Mouse (Mus musculus): ENCODE data around the gene Nckipsd. TPM values are rescaled to one million over a fixed set of nuclear protein-coding genes. Genes with fewer than 3 reads are reported as not detected.

Nckipsd gene
- polyA plus RNA-seq, 1 experiment from 2014 or later = 12.2 TPM

- DNase-seq (ENCODE audit: low spot score) = no peak
- Histone ChIP-seq H3K9me3 (ENCODE audit: control insufficient read depth, low read length) (no peaks in the 10 kb centered on the region), H3K4me1 (ENCODE audit: control insufficient read depth, insufficient read depth, low read length) (peaks cover 28% of the 10 kb centered on the region), H3K36me3 (ENCODE audit: control insufficient read depth, insufficient read depth, low read length) (peaks cover 46% of the 10 kb centered on the region), H3K4me3 (ENCODE audit: low read depth, low read length) (no peak overlapping the region), H3K27ac (replicated peaks; ENCODE audit: low read depth, low read length) (no peak overlapping the region), H3K27me3 (replicated peaks; ENCODE audit: control insufficient read depth, insufficient read depth, low read length) (no peaks in the 10 kb centered on the region), H3K9ac (ENCODE audit: low read depth, low read length) (no peak overlapping the region), H3K4me2 (ENCODE audit: low read depth, low read length) (no peak overlapping the region)
- WGBS = 66% methylated on average over 2 of the region's 2 CpGs
- ATAC-seq (ENCODE audit: low read depth) = no peak
Measured at GRCm38 (mm10) chr9:108795281-108795680, 12.9 kb upstream of the Nckipsd start.

GRCm38 (mm10) chr9:108795762-108796161, 12.4 kb upstream of the Nckipsd start:
- Histone ChIP-seq H3K36me3 (ENCODE audit: control insufficient read depth, insufficient read depth, low read length) (peaks cover 49% of the 10 kb centered on the region), H3K4me2 (ENCODE audit: low read depth, low read length) (no peak overlapping the region), H3K4me1 (ENCODE audit: control insufficient read depth, insufficient read depth, low read length) (peaks cover 28% of the 10 kb centered on the region), H3K4me3 (ENCODE audit: low read depth, low read length) (no peak overlapping the region), H3K27me3 (replicated peaks; ENCODE audit: control insufficient read depth, insufficient read depth, low read length) (no peaks in the 10 kb centered on the region), H3K9me3 (ENCODE audit: control insufficient read depth, low read length) (no peaks in the 10 kb centered on the region), H3K27ac (replicated peaks; ENCODE audit: low read depth, low read length) (peak overlapping the region; percentile 5; the same call in 1 of the 2 replicates), H3K9ac (ENCODE audit: low read depth, low read length) (no peak overlapping the region)
- DNase-seq (ENCODE audit: low spot score) = peak; percentile 54
- WGBS = 46% methylated on average over 11 of the region's 11 CpGs
- peak; percentile 38; the same call in 1 of the 2 replicates for ATAC-seq (ENCODE audit: low read depth)

GRCm38 (mm10) chr9:108796351-108796981, 11.7 kb upstream of the Nckipsd start:
- H3K27ac ChIP-seq (replicated peaks; ENCODE audit: low read depth, low read length) = peak overlapping the region; percentile 5; the same call in 1 of the 2 replicates
- no peak overlapping the region for H3K9ac ChIP-seq (ENCODE audit: low read depth, low read length)
- 71% methylated on average over 4 of the region's 4 CpGs for WGBS
- H3K4me1 ChIP-seq (ENCODE audit: control insufficient read depth, insufficient read depth, low read length) = peaks cover 28% of the 10 kb centered on the region
- no peaks in the 10 kb centered on the region for H3K27me3 ChIP-seq (replicated peaks; ENCODE audit: control insufficient read depth, insufficient read depth, low read length)
- H3K36me3 ChIP-seq (ENCODE audit: control insufficient read depth, insufficient read depth, low read length) = peaks cover 56% of the 10 kb centered on the region
- no peak for ATAC-seq (ENCODE audit: low read depth)
- no peak overlapping the region for H3K4me3 ChIP-seq (ENCODE audit: low read depth, low read length)
- no peaks in the 10 kb centered on the region for H3K9me3 ChIP-seq (ENCODE audit: control insufficient read depth, low read length)
- H3K4me2 ChIP-seq (ENCODE audit: low read depth, low read length) = no peak overlapping the region
- no peak for DNase-seq (ENCODE audit: low spot score)

- WGBS = 89% methylated on average over 7 of the region's 7 CpGs
- peaks cover 28% of the 10 kb centered on the region for H3K4me1 ChIP-seq (ENCODE audit: control insufficient read depth, insufficient read depth, low read length)
- no peaks in the 10 kb centered on the region for H3K9me3 ChIP-seq (ENCODE audit: control insufficient read depth, low read length)
- no peak for ATAC-seq (ENCODE audit: low read depth)
- H3K27me3 ChIP-seq (replicated peaks; ENCODE audit: control insufficient read depth, insufficient read depth, low read length) = no peaks in the 10 kb centered on the region
- no peak for DNase-seq (ENCODE audit: low spot score)
- H3K36me3 ChIP-seq (ENCODE audit: control insufficient read depth, insufficient read depth, low read length) = peaks cover 66% of the 10 kb centered on the region
- H3K4me2 ChIP-seq (ENCODE audit: low read depth, low read length) = no peak overlapping the region
- H3K9ac ChIP-seq (ENCODE audit: low read depth, low read length) = 0 out of 2 replicates have a peak overlapping the region, but pooled peaks have one; percentile 19
- no peak overlapping the region for H3K4me3 ChIP-seq (ENCODE audit: low read depth, low read length)
- no peak overlapping the region for H3K27ac ChIP-seq (replicated peaks; ENCODE audit: low read depth, low read length)
Measured at GRCm38 (mm10) chr9:108797477-108797876, 10.7 kb upstream of the Nckipsd start.

GRCm38 (mm10) chr9:108798508-108799075, 9.6 kb upstream of the Nckipsd start:
- H3K9me3 ChIP-seq (ENCODE audit: control insufficient read depth, low read length) = no peaks in the 10 kb centered on the region
- no peak overlapping the region for H3K27ac ChIP-seq (replicated peaks; ENCODE audit: low read depth, low read length)
- H3K4me2 ChIP-seq (ENCODE audit: low read depth, low read length) = no peak overlapping the region
- peaks cover 77% of the 10 kb centered on the region for H3K36me3 ChIP-seq (ENCODE audit: control insufficient read depth, insufficient read depth, low read length)
- WGBS = 76% methylated on average over 5 of the region's 5 CpGs
- H3K9ac ChIP-seq (ENCODE audit: low read depth, low read length) = no peak overlapping the region
- H3K27me3 ChIP-seq (replicated peaks; ENCODE audit: control insufficient read depth, insufficient read depth, low read length) = no peaks in the 10 kb centered on the region
- H3K4me3 ChIP-seq (ENCODE audit: low read depth, low read length) = no peak overlapping the region
- no peak for ATAC-seq (ENCODE audit: low read depth)
- H3K4me1 ChIP-seq (ENCODE audit: control insufficient read depth, insufficient read depth, low read length) = peaks cover 18% of the 10 kb centered on the region
- no peak for DNase-seq (ENCODE audit: low spot score)

GRCm38 (mm10) chr9:108799564-108799963, 8.6 kb upstream of the Nckipsd start:
- 80% methylated on average over 3 of the region's 3 CpGs for WGBS
- DNase-seq (ENCODE audit: low spot score) (no peak), ATAC-seq (ENCODE audit: low read depth) (no peak)
- Histone ChIP-seq H3K27me3 (replicated peaks; ENCODE audit: control insufficient read depth, insufficient read depth, low read length) (no peaks in the 10 kb centered on the region), H3K4me1 (ENCODE audit: control insufficient read depth, insufficient read depth, low read length) (peaks cover 9% of the 10 kb centered on the region), H3K9ac (ENCODE audit: low read depth, low read length) (no peak overlapping the region), H3K36me3 (ENCODE audit: control insufficient read depth, insufficient read depth, low read length) (peaks cover 86% of the 10 kb centered on the region), H3K9me3 (ENCODE audit: control insufficient read depth, low read length) (no peaks in the 10 kb centered on the region), H3K4me3 (ENCODE audit: low read depth, low read length) (no peak overlapping the region), H3K4me2 (ENCODE audit: low read depth, low read length) (no peak overlapping the region), H3K27ac (replicated peaks; ENCODE audit: low read depth, low read length) (no peak overlapping the region)

- Histone ChIP-seq H3K4me3 (ENCODE audit: low read depth, low read length) (no peak overlapping the region), H3K4me1 (ENCODE audit: control insufficient read depth, insufficient read depth, low read length) (peaks cover 9% of the 10 kb centered on the region), H3K4me2 (ENCODE audit: low read depth, low read length) (no peak overlapping the region), H3K9me3 (ENCODE audit: control insufficient read depth, low read length) (no peaks in the 10 kb centered on the region), H3K36me3 (ENCODE audit: control insufficient read depth, insufficient read depth, low read length) (peaks cover 67% of the 10 kb centered on the region), H3K27ac (replicated peaks; ENCODE audit: low read depth, low read length) (no peak overlapping the region), H3K27me3 (replicated peaks; ENCODE audit: control insufficient read depth, insufficient read depth, low read length) (no peaks in the 10 kb centered on the region), H3K9ac (ENCODE audit: low read depth, low read length) (no peak overlapping the region)
- WGBS = 84% methylated on average over 8 of the region's 8 CpGs
- ATAC-seq (ENCODE audit: low read depth) (no peak), DNase-seq (ENCODE audit: low spot score) (no peak)
Measured at GRCm38 (mm10) chr9:108805768-108806167, 2.4 kb upstream of the Nckipsd start.

- Histone ChIP-seq H3K4me3 (ENCODE audit: low read depth, low read length) (no peak overlapping the region), H3K9me3 (ENCODE audit: control insufficient read depth, low read length) (no peaks in the 10 kb centered on the region), H3K4me2 (ENCODE audit: low read depth, low read length) (no peak overlapping the region), H3K27me3 (replicated peaks; ENCODE audit: control insufficient read depth, insufficient read depth, low read length) (no peaks in the 10 kb centered on the region), H3K4me1 (ENCODE audit: control insufficient read depth, insufficient read depth, low read length) (peaks cover 9% of the 10 kb centered on the region), H3K9ac (ENCODE audit: low read depth, low read length) (no peak overlapping the region), H3K27ac (replicated peaks; ENCODE audit: low read depth, low read length) (no peak overlapping the region), H3K36me3 (ENCODE audit: control insufficient read depth, insufficient read depth, low read length) (peaks cover 65% of the 10 kb centered on the region)
- ATAC-seq (ENCODE audit: low read depth) = no peak
- no peak for DNase-seq (ENCODE audit: low spot score)
Measured at GRCm38 (mm10) chr9:108806379-108806778, 1.8 kb upstream of the Nckipsd start.

GRCm38 (mm10) chr9:108806831-108807230, 1.3 kb upstream of the Nckipsd start:
- DNase-seq (ENCODE audit: low spot score) (no peak), ATAC-seq (ENCODE audit: low read depth) (no peak)
- Histone ChIP-seq H3K27me3 (replicated peaks; ENCODE audit: control insufficient read depth, insufficient read depth, low read length) (no peaks in the 10 kb centered on the region), H3K4me2 (ENCODE audit: low read depth, low read length) (no peak overlapping the region), H3K9me3 (ENCODE audit: control insufficient read depth, low read length) (no peaks in the 10 kb centered on the region), H3K27ac (replicated peaks; ENCODE audit: low read depth, low read length) (no peak overlapping the region), H3K4me3 (ENCODE audit: low read depth, low read length) (no peak overlapping the region), H3K4me1 (ENCODE audit: control insufficient read depth, insufficient read depth, low read length) (peaks cover 9% of the 10 kb centered on the region), H3K9ac (ENCODE audit: low read depth, low read length) (no peak overlapping the region), H3K36me3 (ENCODE audit: control insufficient read depth, insufficient read depth, low read length) (peaks cover 65% of the 10 kb centered on the region)
- 73% methylated on average over 1 of the region's 1 CpGs for WGBS
